Mouse (Mus musculus) E14TG2a.4 (cell line): ENCODE data around the gene Nr2c1.

ENCODE experiments used
- CTCF ChIP-seq: conservative IDR thresholded peaks from 2 replicates; pipeline ENCODE4 v1.5.1; 2014; ENCODE audit warnings: low read length
- NANOG ChIP-seq: IDR thresholded peaks from 2 replicates; pipeline ENCODE4 v1.6.1; 2014; ENCODE audit warnings: borderline replicate concordance, low read length, mixed read lengths
- POU5F1 ChIP-seq: IDR thresholded peaks from 2 replicates; pipeline ENCODE4 v1.6.1; 2014; ENCODE audit warnings: low read length, borderline replicate concordance

- no peak for TF ChIP-seq CTCF
- no peak for TF ChIP-seq NANOG
- TF ChIP-seq POU5F1, result no peak
These were observed 18.1 kb upstream of the Nr2c1 start for GRCm38 (mm10) chr10:94129680-94130119.
